Mouse (Mus musculus): ENCODE measurements at regions not wholly inside any gene's neighbourhood (a gene's known extent, or its start where the extent isn't known, plus 50 kb on each side); places are given as distances from the start of the nearest gene placed in this dataset.
A peak's percentile ranks its signal among the peaks of the same experiment; 100 is the strongest.

DNA sequence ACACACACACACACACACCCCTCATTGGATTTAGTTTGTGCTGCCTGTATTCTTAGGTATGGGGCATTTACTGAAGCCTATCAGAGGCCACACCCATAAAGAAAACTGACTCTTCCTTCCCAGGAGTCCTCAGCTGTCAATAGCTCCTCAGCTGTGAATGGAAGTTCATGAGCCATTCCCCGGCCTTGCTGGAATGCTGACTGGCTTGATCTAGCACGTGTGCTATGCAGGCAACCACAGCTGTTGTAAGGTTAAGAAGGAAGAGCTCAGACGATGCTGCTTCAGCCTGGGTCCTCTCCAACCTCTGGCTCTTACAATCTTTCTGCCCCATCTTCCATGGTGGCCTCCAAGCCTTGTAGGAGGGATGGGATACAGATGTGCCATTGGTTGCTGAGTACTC lies 226.7 kb downstream of the Skap2 start:
- Histone ChIP-seq H3K9ac (replicated peaks; ENCODE audit: low read depth) (no peak overlapping the region), H3K27ac (ENCODE audit: low read length) (no peak overlapping the region), H3K27me3 (replicated peaks; ENCODE audit: insufficient read depth, low read length) (no peaks in the 10 kb centered on the region), H3K4me3 (ENCODE audit: low read depth, low read length) (no peak overlapping the region), H3K4me2 (replicated peaks; ENCODE audit: low read depth, low read length) (no peak overlapping the region), H3K4me1 (ENCODE audit: insufficient read depth, low read depth, low read length) (no peaks in the 10 kb centered on the region), H3K36me3 (ENCODE audit: insufficient read depth, low read length) (no peaks in the 10 kb centered on the region), H3K9me3 (ENCODE audit: low read length) (no peaks in the 10 kb centered on the region)
- no peak for DNase-seq (ENCODE audit: low spot score)
- WGBS = 21% methylated on average over 3 of the region's 3 CpGs
- ATAC-seq = no peak
- no peak for TF ChIP-seq CTCF (IDR thresholded peaks at IDR 0.05)

DNA sequence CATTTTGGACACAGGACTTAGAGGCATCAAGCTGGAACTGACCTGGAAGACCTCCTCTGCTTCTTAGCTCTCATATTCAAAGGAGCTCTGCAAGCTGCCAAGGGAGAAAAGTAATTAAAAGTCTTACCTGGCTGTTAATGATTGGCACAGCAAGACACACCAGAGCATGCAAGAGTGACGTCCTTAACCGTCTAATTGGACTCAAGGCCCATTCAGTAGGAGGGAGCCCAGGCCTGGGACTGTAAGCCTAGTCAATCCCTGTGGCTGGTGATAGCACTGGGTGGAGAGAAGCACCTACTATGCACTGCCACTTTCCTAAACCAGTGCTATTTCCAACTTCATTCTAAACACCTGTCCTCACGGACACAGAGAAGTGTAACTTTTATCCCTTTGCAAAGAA lies 225.5 kb downstream of the Skap2 start:
- no peak for ATAC-seq
- no peak for DNase-seq (ENCODE audit: low spot score)
- 62% methylated on average over 3 of the region's 3 CpGs for WGBS

DNA sequence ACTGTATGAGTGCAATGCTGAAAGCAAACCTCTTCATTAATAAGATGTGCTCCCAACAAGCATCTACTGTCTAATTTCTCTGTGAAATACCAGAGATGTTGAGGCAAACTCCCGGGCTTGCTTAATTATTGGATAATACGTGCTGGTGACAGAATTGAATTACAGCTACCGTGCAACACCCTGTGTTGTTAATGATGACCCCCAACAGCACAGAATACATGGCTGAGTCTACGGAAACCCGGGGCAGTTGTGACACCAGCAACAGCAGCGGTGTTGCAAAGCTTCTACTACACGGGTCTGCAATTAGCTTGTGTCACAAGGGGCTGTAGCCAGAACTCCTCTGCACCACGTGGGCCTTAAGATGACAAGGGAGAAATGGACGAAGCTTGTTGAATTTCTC lies 224.2 kb downstream of the Skap2 start:
- H3K4me2 ChIP-seq (replicated peaks; ENCODE audit: low read depth, low read length) = no peak overlapping the region
- no peak for DNase-seq (ENCODE audit: low spot score)
- no peak for ATAC-seq
- no peak overlapping the region for H3K4me3 ChIP-seq (ENCODE audit: low read depth, low read length)
- no peaks in the 10 kb centered on the region for H3K4me1 ChIP-seq (ENCODE audit: insufficient read depth, low read depth, low read length)
- TF ChIP-seq EP300 (IDR thresholded peaks at IDR 0.05) (no peak), CTCF (IDR thresholded peaks at IDR 0.05) (no peak)
- no peak overlapping the region for H3K9ac ChIP-seq (replicated peaks; ENCODE audit: low read depth)
- 84% methylated on average over 9 of the region's 9 CpGs for WGBS
- H3K27me3 ChIP-seq (replicated peaks; ENCODE audit: insufficient read depth, low read length) = no peaks in the 10 kb centered on the region
- H3K27ac ChIP-seq (ENCODE audit: low read length) = no peak overlapping the region
- H3K36me3 ChIP-seq (ENCODE audit: insufficient read depth, low read length) = no peaks in the 10 kb centered on the region
- no peaks in the 10 kb centered on the region for H3K9me3 ChIP-seq (ENCODE audit: low read length)

More for the DNA sequence above, 225.5 kb downstream of the Skap2 start:
- no peak overlapping the region for H3K9ac ChIP-seq (replicated peaks; ENCODE audit: low read depth)
- no peak overlapping the region for H3K27ac ChIP-seq (ENCODE audit: low read length)
- H3K27me3 ChIP-seq (replicated peaks; ENCODE audit: insufficient read depth, low read length) = no peaks in the 10 kb centered on the region
- no peaks in the 10 kb centered on the region for H3K9me3 ChIP-seq (ENCODE audit: low read length)
- no peaks in the 10 kb centered on the region for H3K4me1 ChIP-seq (ENCODE audit: insufficient read depth, low read depth, low read length)
- TF ChIP-seq EP300 (IDR thresholded peaks at IDR 0.05) (no peak), CTCF (IDR thresholded peaks at IDR 0.05) (no peak)
- no peaks in the 10 kb centered on the region for H3K36me3 ChIP-seq (ENCODE audit: insufficient read depth, low read length)
- no peak overlapping the region for H3K4me2 ChIP-seq (replicated peaks; ENCODE audit: low read depth, low read length)
- H3K4me3 ChIP-seq (ENCODE audit: low read depth, low read length) = no peak overlapping the region

DNA sequence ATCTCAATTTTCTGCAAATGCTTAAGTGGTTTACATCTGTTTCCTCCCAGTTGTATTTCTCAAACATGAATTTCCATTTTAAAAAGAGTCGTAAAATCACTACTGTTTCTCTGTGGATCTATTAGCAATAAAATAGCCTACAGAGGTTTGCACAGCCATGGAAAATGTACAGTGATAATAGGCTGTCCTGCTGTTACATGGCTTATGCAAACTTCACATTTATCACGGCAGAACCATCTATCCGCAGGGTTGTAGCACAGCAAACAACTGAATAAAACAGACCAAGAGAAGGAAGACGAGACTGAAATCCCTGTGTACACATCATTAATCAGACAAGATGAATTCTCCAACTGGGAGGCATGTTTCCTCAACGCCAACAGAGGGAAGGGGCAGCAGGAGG lies 222.1 kb downstream of the Skap2 start:
- Histone ChIP-seq H3K36me3 (ENCODE audit: insufficient read depth, low read length) (no peaks in the 10 kb centered on the region), H3K9me3 (ENCODE audit: low read length) (no peaks in the 10 kb centered on the region), H3K27ac (ENCODE audit: low read length) (no peak overlapping the region), H3K4me2 (replicated peaks; ENCODE audit: low read depth, low read length) (no peak overlapping the region), H3K9ac (replicated peaks; ENCODE audit: low read depth) (no peak overlapping the region), H3K27me3 (replicated peaks; ENCODE audit: insufficient read depth, low read length) (no peaks in the 10 kb centered on the region), H3K4me3 (ENCODE audit: low read depth, low read length) (no peak overlapping the region), H3K4me1 (ENCODE audit: insufficient read depth, low read depth, low read length) (no peaks in the 10 kb centered on the region)
- TF ChIP-seq EP300 (IDR thresholded peaks at IDR 0.05) (no peak), CTCF (IDR thresholded peaks at IDR 0.05) (no peak)
- DNase-seq (ENCODE audit: low spot score) (no peak), ATAC-seq (no peak)
- WGBS = 47% methylated on average over 5 of the region's 5 CpGs

DNA sequence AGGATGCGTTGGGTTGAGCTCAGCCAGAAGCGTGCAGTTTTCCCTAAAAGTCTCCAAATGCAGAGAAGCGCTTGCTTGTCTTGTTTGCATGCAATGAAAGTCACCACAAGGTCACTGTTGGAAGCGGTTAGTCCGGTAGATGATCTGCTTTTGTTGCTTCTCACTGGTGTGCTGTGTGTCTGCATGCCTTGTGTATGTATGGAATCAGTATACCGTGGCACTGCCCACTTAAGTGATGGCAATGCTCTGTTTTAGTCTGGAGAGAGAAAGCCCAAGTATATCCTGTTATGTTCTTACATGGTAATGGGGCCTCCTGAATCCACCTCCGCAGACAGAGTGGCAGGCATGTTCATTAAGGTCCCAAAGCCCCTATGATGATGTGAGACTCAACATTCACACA lies 221.7 kb downstream of the Skap2 start:
- ATAC-seq = no peak
- Histone ChIP-seq H3K9ac (replicated peaks; ENCODE audit: low read depth) (no peak overlapping the region), H3K4me3 (ENCODE audit: low read depth, low read length) (no peak overlapping the region), H3K4me1 (ENCODE audit: insufficient read depth, low read depth, low read length) (no peaks in the 10 kb centered on the region), H3K27me3 (replicated peaks; ENCODE audit: insufficient read depth, low read length) (no peaks in the 10 kb centered on the region), H3K27ac (ENCODE audit: low read length) (no peak overlapping the region), H3K4me2 (replicated peaks; ENCODE audit: low read depth, low read length) (no peak overlapping the region), H3K36me3 (ENCODE audit: insufficient read depth, low read length) (no peaks in the 10 kb centered on the region), H3K9me3 (ENCODE audit: low read length) (no peaks in the 10 kb centered on the region)
- 82% methylated on average over 7 of the region's 7 CpGs for WGBS
- no peak for TF ChIP-seq CTCF (IDR thresholded peaks at IDR 0.05)
- no peak for TF ChIP-seq EP300 (IDR thresholded peaks at IDR 0.05)
- no peak for DNase-seq (ENCODE audit: low spot score)

DNA sequence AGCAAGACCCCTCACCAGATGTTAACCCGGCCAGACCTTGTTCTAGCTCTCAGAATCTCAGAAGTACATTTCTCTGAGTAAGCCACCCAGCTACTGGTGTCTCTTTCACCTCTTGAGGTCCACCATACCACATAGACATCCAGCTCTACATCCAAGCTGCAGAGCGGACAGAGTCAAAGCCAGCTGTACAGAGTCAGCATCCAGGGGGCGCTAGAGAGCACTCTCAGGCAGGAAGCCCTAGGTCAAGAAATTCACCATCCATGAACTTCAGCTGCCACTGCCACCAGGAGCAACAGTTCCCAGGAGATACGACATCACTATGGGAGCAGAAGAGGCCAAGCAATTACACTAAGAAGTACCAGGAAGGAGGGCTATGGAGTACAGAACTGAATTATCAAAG lies 217.0 kb downstream of the Skap2 start:
- ATAC-seq = no peak
- H3K9me3 ChIP-seq (ENCODE audit: low read length) = no peaks in the 10 kb centered on the region
- peak; percentile 42 for DNase-seq (ENCODE audit: low spot score)
- TF ChIP-seq CTCF (IDR thresholded peaks at IDR 0.05) = peak; percentile 80
- TF ChIP-seq EP300 (IDR thresholded peaks at IDR 0.05) = no peak
- H3K4me2 ChIP-seq (replicated peaks; ENCODE audit: low read depth, low read length) = no peak overlapping the region
- 49% methylated on average over 4 of the region's 4 CpGs for WGBS
- no peaks in the 10 kb centered on the region for H3K27me3 ChIP-seq (replicated peaks; ENCODE audit: insufficient read depth, low read length)
- H3K27ac ChIP-seq (ENCODE audit: low read length) = no peak overlapping the region
- no peaks in the 10 kb centered on the region for H3K4me1 ChIP-seq (ENCODE audit: insufficient read depth, low read depth, low read length)
- no peak overlapping the region for H3K9ac ChIP-seq (replicated peaks; ENCODE audit: low read depth)
- H3K4me3 ChIP-seq (ENCODE audit: low read depth, low read length) = no peak overlapping the region
- H3K36me3 ChIP-seq (ENCODE audit: insufficient read depth, low read length) = no peaks in the 10 kb centered on the region

DNA sequence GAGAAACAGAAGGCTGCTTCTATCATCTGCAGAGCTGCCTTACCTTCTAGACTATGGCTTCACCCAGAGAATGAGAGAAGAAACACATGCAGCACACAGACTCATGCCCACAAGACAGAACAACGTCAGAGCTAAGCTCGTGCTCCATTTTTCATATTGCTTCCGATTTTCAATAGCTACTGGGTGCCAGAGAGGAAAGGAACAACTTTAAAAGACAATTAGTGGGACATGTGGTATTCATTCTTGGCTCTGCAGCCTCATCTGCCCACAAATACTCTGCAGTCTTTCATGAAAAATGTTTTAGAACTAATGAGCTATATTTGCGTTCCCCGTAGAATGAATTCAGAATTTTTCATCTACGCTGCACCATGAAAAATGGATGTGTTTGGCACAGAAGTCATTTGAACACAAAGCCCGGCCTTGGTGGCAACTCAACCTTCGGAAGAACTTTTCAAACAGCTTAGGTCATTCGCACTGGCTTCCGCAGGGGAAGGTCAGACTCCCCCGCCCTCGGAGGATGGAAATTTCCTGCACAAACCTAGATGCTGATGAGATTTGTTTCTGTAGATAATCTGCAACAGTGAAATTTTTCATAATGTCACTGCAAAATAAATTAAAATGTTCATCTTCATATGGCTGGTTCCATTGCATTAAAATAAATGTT lies 213.6 kb downstream of the Skap2 start:
- TF ChIP-seq CTCF (IDR thresholded peaks at IDR 0.05) (no peak), EP300 (IDR thresholded peaks at IDR 0.05) (no peak)
- Histone ChIP-seq H3K9me3 (ENCODE audit: low read length) (no peaks in the 10 kb centered on the region), H3K4me1 (ENCODE audit: insufficient read depth, low read depth, low read length) (no peaks in the 10 kb centered on the region), H3K9ac (replicated peaks; ENCODE audit: low read depth) (no peak overlapping the region), H3K4me3 (ENCODE audit: low read depth, low read length) (no peak overlapping the region), H3K27me3 (replicated peaks; ENCODE audit: insufficient read depth, low read length) (no peaks in the 10 kb centered on the region), H3K4me2 (replicated peaks; ENCODE audit: low read depth, low read length) (no peak overlapping the region), H3K27ac (ENCODE audit: low read length) (no peak overlapping the region), H3K36me3 (ENCODE audit: insufficient read depth, low read length) (no peaks in the 10 kb centered on the region)
- 72% methylated on average over 12 of the region's 12 CpGs for WGBS
- DNase-seq (ENCODE audit: low spot score) (no peak), ATAC-seq (no peak)
